Mouse (Mus musculus) midbrain, embryonic 14.5 days (tissue): Measurements from ENCODE around the gene Wdr59. TPM values are rescaled to one million over a fixed set of nuclear protein-coding genes. Genes with fewer than 3 reads are reported as not detected.

Experiments
- ATAC-seq: fragments of 200-750 bp; cut with Nextera tagmentation; 2 replicates; pipeline ENCODE4 v1.8.0; 2017; ENCODE audit warnings: moderate number of reproducible peaks, moderate library complexity; ENCODE audit not compliant: low FRiP score, low TSS enrichment
- DNase-seq: peaks from one replicate; pipeline ENCODE4 v3.0.0-alpha.2; 2015
- H3K27ac ChIP-seq: fragments of 300-500 bp; sonication (generic); replicated peaks from 2 replicates; pipeline ENCODE4 v1.5.1; 2014; ENCODE audit warnings: mild to moderate bottlenecking, low read depth, low read length, moderate library complexity
- H3K27me3 ChIP-seq: fragments of 300-500 bp; sonication (generic); 2 replicates; pipeline ENCODE4 v1.6.1; 2014; ENCODE audit warnings: low read length, control low read depth, mixed read lengths; ENCODE audit not compliant: control insufficient read depth, insufficient read depth
- H3K36me3 ChIP-seq: fragments of 300-500 bp; sonication (generic); 2 replicates; pipeline ENCODE4 v1.6.1; 2014; ENCODE audit warnings: low read length, control low read depth; ENCODE audit not compliant: control insufficient read depth, insufficient read depth
- H3K4me1 ChIP-seq: fragments of 300-500 bp; sonication (generic); 2 replicates; pipeline ENCODE4 v1.6.1; 2014; ENCODE audit warnings: mild to moderate bottlenecking, antibody characterized with exemption, low read length, control low read depth; ENCODE audit not compliant: control insufficient read depth, insufficient read depth
- H3K4me2 ChIP-seq: fragments of 300-500 bp; sonication (generic); 2 replicates; pipeline ENCODE4 v1.6.1; 2014; ENCODE audit warnings: mild to moderate bottlenecking, low read length, moderate library complexity
- H3K4me3 ChIP-seq: fragments of 300-500 bp; sonication (generic); replicated peaks from 2 replicates; pipeline ENCODE4 v1.5.1; 2014; ENCODE audit warnings: low read depth, low read length
- H3K9ac ChIP-seq: fragments of 300-500 bp; sonication (generic); replicated peaks from 2 replicates; pipeline ENCODE4 v1.6.1; 2014; ENCODE audit warnings: mild to moderate bottlenecking, low read length, moderate library complexity
- H3K9me3 ChIP-seq: fragments of 300-500 bp; sonication (generic); 2 replicates; pipeline ENCODE4 v1.6.1; 2016; ENCODE audit warnings: low read length, control low read depth, mixed read lengths; ENCODE audit not compliant: control insufficient read depth
- WGBS: fragments of 180-500 bp; shearing (Covaris S2); extraction: QIAGEN DNeasy Blood & Tissue Kit; methylation state at CpG from one replicate; pipeline ENCODE4 v1.1.7; 2014; 5-methylcytosine and 5-hydroxymethylcytosine counted together
- polyA plus RNA-seq: library from polyadenylated mRNA; unstranded; fragments of >200 nt; fragmentation: Nextera tagmentation; extraction: Ambion mirVana; gene quantifications from 2 replicates; pipeline ENCODE4 v1.2.1, GENCODE M21; 2014

Gene Wdr59
- polyA plus RNA-seq, 1 experiment from 2014 or later: 5.9 TPM

GRCm38 (mm10) chr8:111563687-111564086, 41.8 kb upstream of the Wdr59 start:
- 92% methylated on average over 4 of the region's 4 CpGs for WGBS
- Histone ChIP-seq H3K9ac (no peak overlapping the region), H3K36me3 (no peaks in the 10 kb centered on the region), H3K4me1 (peaks cover 28% of the 10 kb centered on the region), H3K27me3 (no peaks in the 10 kb centered on the region), H3K4me2 (no peak overlapping the region), H3K9me3 (no peaks in the 10 kb centered on the region), H3K4me3 (no peak overlapping the region), H3K27ac (no peak overlapping the region)
- ATAC-seq (no peak), DNase-seq (no peak)

GRCm38 (mm10) chr8:111563075-111563474, 41.2 kb upstream of the Wdr59 start:
- Histone ChIP-seq H3K36me3 (no peaks in the 10 kb centered on the region), H3K27me3 (no peaks in the 10 kb centered on the region), H3K4me2 (no peak overlapping the region), H3K9ac (no peak overlapping the region), H3K4me1 (peaks cover 26% of the 10 kb centered on the region), H3K9me3 (no peaks in the 10 kb centered on the region), H3K4me3 (no peak overlapping the region), H3K27ac (no peak overlapping the region)
- ATAC-seq: no peak
- 97% methylated on average over 4 of the region's 5 CpGs for WGBS
- DNase-seq: no peak

- no peak overlapping the region for H3K4me3 ChIP-seq
- no peaks in the 10 kb centered on the region for H3K9me3 ChIP-seq
- H3K27me3 ChIP-seq: no peaks in the 10 kb centered on the region
- WGBS: 94% methylated on average over 5 of the region's 5 CpGs
- peaks cover 19% of the 10 kb centered on the region for H3K4me1 ChIP-seq
- no peak overlapping the region for H3K27ac ChIP-seq
- no peaks in the 10 kb centered on the region for H3K36me3 ChIP-seq
- no peak overlapping the region for H3K4me2 ChIP-seq
- no peak overlapping the region for H3K9ac ChIP-seq
- DNase-seq: no peak
- ATAC-seq: no peak
Measured at GRCm38 (mm10) chr8:111562274-111562803, 40.4 kb upstream of the Wdr59 start.

GRCm38 (mm10) chr8:111561824-111562223, 39.9 kb upstream of the Wdr59 start:
- ATAC-seq (no peak), DNase-seq (no peak)
- 96% methylated on average over 4 of the region's 4 CpGs for WGBS
- Histone ChIP-seq H3K4me1 (peaks cover 18% of the 10 kb centered on the region), H3K4me2 (no peak overlapping the region), H3K36me3 (no peaks in the 10 kb centered on the region), H3K9me3 (no peaks in the 10 kb centered on the region), H3K27me3 (no peaks in the 10 kb centered on the region), H3K27ac (no peak overlapping the region), H3K4me3 (no peak overlapping the region), H3K9ac (no peak overlapping the region)

- 79% methylated on average over 8 of the region's 8 CpGs for WGBS
- no peak for ATAC-seq
- Histone ChIP-seq H3K27me3 (no peaks in the 10 kb centered on the region), H3K4me1 (peaks cover 22% of the 10 kb centered on the region), H3K9ac (no peak overlapping the region), H3K4me2 (no peak overlapping the region), H3K4me3 (no peak overlapping the region), H3K9me3 (no peaks in the 10 kb centered on the region), H3K36me3 (no peaks in the 10 kb centered on the region), H3K27ac (no peak overlapping the region)
- no peak for DNase-seq
Measured at GRCm38 (mm10) chr8:111551511-111552130, 29.7 kb upstream of the Wdr59 start.

GRCm38 (mm10) chr8:111550002-111550870, 28.3 kb upstream of the Wdr59 start:
- WGBS: 70% methylated on average over 9 of the region's 9 CpGs

GRCm38 (mm10) chr8:111548201-111548600, 26.3 kb upstream of the Wdr59 start:
- Histone ChIP-seq H3K9me3 (no peaks in the 10 kb centered on the region), H3K4me2 (no peak overlapping the region), H3K9ac (no peak overlapping the region), H3K27me3 (no peaks in the 10 kb centered on the region), H3K36me3 (no peaks in the 10 kb centered on the region), H3K4me1 (0 out of 2 replicates have a peak, but pooled peaks cover 7% of the 10 kb centered on the region), H3K4me3 (no peak overlapping the region), H3K27ac (no peak overlapping the region)
- 87% methylated on average over 6 of the region's 6 CpGs for WGBS
- DNase-seq (no peak), ATAC-seq (no peak)

More at GRCm38 (mm10) chr8:111550002-111550870, 28.3 kb upstream of the Wdr59 start:
- Histone ChIP-seq H3K27me3 (no peaks in the 10 kb centered on the region), H3K36me3 (no peaks in the 10 kb centered on the region), H3K27ac (peak overlapping the region; percentile 57; the same call in 1 of the 2 replicates), H3K9me3 (no peaks in the 10 kb centered on the region), H3K4me1 (peaks cover 16% of the 10 kb centered on the region), H3K4me3 (no peak overlapping the region), H3K4me2 (no peak overlapping the region), H3K9ac (no peak overlapping the region)
- ATAC-seq (no peak), DNase-seq (no peak)

- H3K9me3 ChIP-seq: no peaks in the 10 kb centered on the region
- ATAC-seq (no peak), DNase-seq (no peak)
- no peak overlapping the region for H3K4me3 ChIP-seq
- 85% methylated on average over 3 of the region's 3 CpGs for WGBS
- 0 out of 2 replicates have a peak, but pooled peaks cover 5% of the 10 kb centered on the region for H3K4me1 ChIP-seq
- H3K4me2 ChIP-seq: no peak overlapping the region
- no peaks in the 10 kb centered on the region for H3K36me3 ChIP-seq
- no peak overlapping the region for H3K9ac ChIP-seq
- H3K27ac ChIP-seq: no peak overlapping the region
- H3K27me3 ChIP-seq: no peaks in the 10 kb centered on the region
Measured at GRCm38 (mm10) chr8:111547144-111547543, 25.3 kb upstream of the Wdr59 start.
